12 mouse cellular contexts compared by ENCODE assay signal in genomic region chr3:65124975-65125374, GRCm38 (mm10). TPM values are rescaled to one million over a fixed set of nuclear protein-coding genes. Genes with fewer than 3 reads are reported as not detected.
A peak's percentile ranks its signal among the peaks of the same experiment; 100 is the strongest.
DNase-seq lines count a peak whose midpoint lies in the region; ATAC-seq lines count a peak whose summit lies in the region.
"Had no signal": no experiment of that assay in that cellular context is flagged by ENCODE, and none has a peak within 500 bp of the region (broad histone marks: within the 10 kb centered on the region; RNA-seq: fewer than 3 reads in every experiment).

No protein-coding gene starts in this region.

- H3K4me2 ChIP-seq in embryonic facial prominence, embryonic 14.5 days (ENCODE audit: low read depth, low read length), result no peak overlapping the region
- H3K4me2 ChIP-seq: liver, embryonic 12.5 days; neural tube, embryonic 12.5 days had no signal

- H3K36me3 ChIP-seq in embryonic facial prominence, embryonic 14.5 days (ENCODE audit: control insufficient read depth, insufficient read depth, low read length), result no peaks in the 10 kb centered on the region
- H3K36me3 ChIP-seq in embryonic facial prominence, embryonic 10.5 days (replicated peaks), result no peaks in the 10 kb centered on the region
- H3K36me3 ChIP-seq: liver, embryonic 12.5 days; neural tube, embryonic 12.5 days had no signal

- 59% methylated on average over 3 of the region's 3 CpGs for WGBS in embryonic facial prominence, embryonic 14.5 days
- WGBS in embryonic facial prominence, embryonic 10.5 days, result 81% methylated on average over 3 of the region's 3 CpGs

- no peak overlapping the region for H3K9ac ChIP-seq in embryonic facial prominence, embryonic 14.5 days (ENCODE audit: low read depth, low read length)
- H3K9ac ChIP-seq: liver, embryonic 12.5 days; neural tube, embryonic 12.5 days had no signal

- H3K4me3 ChIP-seq in embryonic facial prominence, embryonic 14.5 days (ENCODE audit: low read depth, low read length), result no peak overlapping the region
- H3K4me3 ChIP-seq in embryonic facial prominence, embryonic 10.5 days, result no peak overlapping the region
- H3K4me3 ChIP-seq: liver, embryonic 12.5 days; neural tube, embryonic 12.5 days had no signal

- no peaks in the 10 kb centered on the region for H3K27me3 ChIP-seq in embryonic facial prominence, embryonic 14.5 days (replicated peaks; ENCODE audit: control insufficient read depth, insufficient read depth, low read length)
- no peaks in the 10 kb centered on the region for H3K27me3 ChIP-seq in embryonic facial prominence, embryonic 10.5 days (replicated peaks; ENCODE audit: low read depth, poor library complexity, severe bottlenecking)
- H3K27me3 ChIP-seq: liver, embryonic 12.5 days; neural tube, embryonic 12.5 days had no signal

- DNase-seq in embryonic facial prominence, embryonic 14.5 days (ENCODE audit: low spot score), result peak; percentile 42
- no peak for DNase-seq in embryonic facial prominence, embryonic 10.5 days (ENCODE audit: low spot score)
- peak; percentile 73 for DNase-seq in right cerebral cortex, adult 18-20 months
- no peak for DNase-seq in right cerebral cortex, postnatal 4 days
- DNase-seq in left cerebral cortex, adult 11 months (ENCODE audit: low spot score), result peak; percentile 49
- DNase-seq in testis, postnatal 14 days (ENCODE audit: low spot score), result no peak
- no peak for DNase-seq in gastrocnemius, postnatal 10 days
- DNase-seq: heart, postnatal 36 days; kidney, postnatal 14 days had no signal

- H3K27ac ChIP-seq in embryonic facial prominence, embryonic 14.5 days (replicated peaks; ENCODE audit: low read depth, low read length), result no peak overlapping the region
- no peak overlapping the region for H3K27ac ChIP-seq in embryonic facial prominence, embryonic 10.5 days (replicated peaks)
- H3K27ac ChIP-seq: liver, embryonic 12.5 days; neural tube, embryonic 12.5 days had no signal

- H3K9me3 ChIP-seq in embryonic facial prominence, embryonic 14.5 days (ENCODE audit: control insufficient read depth, low read length), result no peaks in the 10 kb centered on the region
- no peaks in the 10 kb centered on the region for H3K9me3 ChIP-seq in embryonic facial prominence, embryonic 10.5 days
- H3K9me3 ChIP-seq: liver, embryonic 12.5 days; neural tube, embryonic 12.5 days had no signal

- ATAC-seq in embryonic facial prominence, embryonic 14.5 days (ENCODE audit: low read depth), result no peak
- no peak for ATAC-seq in monocyte, adult 5-6 weeks (replicated peaks; ENCODE audit: insufficient number of reproducible peaks, low FRiP score, low TSS enrichment, poor library complexity, severe bottlenecking)
- ATAC-seq: liver, embryonic 12.5 days had no signal

- H3K4me1 ChIP-seq in embryonic facial prominence, embryonic 14.5 days (ENCODE audit: control insufficient read depth, insufficient read depth, low read length), result no peaks in the 10 kb centered on the region
- no peaks in the 10 kb centered on the region for H3K4me1 ChIP-seq in embryonic facial prominence, embryonic 10.5 days
- H3K4me1 ChIP-seq: liver, embryonic 12.5 days; neural tube, embryonic 12.5 days had no signal

RNA-seq across cellular contexts. Expression of gene Kcnab1, which starts 15.8 kb away (rescaled TPM):
- polyA plus RNA-seq in embryonic facial prominence, embryonic 14.5 days (2014; fragmentation: Nextera tagmentation; extraction: Ambion mirVana), result 6.6 and 7.0 TPM in 2 replicates
- 3.2 and 3.6 TPM in 2 replicates for polyA plus RNA-seq in embryonic facial prominence, embryonic 10.5 days (2016; fragmentation: Nextera tagmentation; extraction: Ambion mirVana)
- not detected in 3 replicates for total RNA-seq in monocyte, adult 5-6 weeks (2017)
- 10 to 100 TPM; 13.4 TPM for total RNA-seq in gastrocnemius, postnatal 10 days (2021)

Comparison
In these comparisons a context has a peak if more than half of its experiments do, and no peak if none do; other contexts are left out.
1. DNase-seq: peak in embryonic facial prominence, embryonic 14.5 days (single experiment), right cerebral cortex, adult 18-20 months (single experiment) and left cerebral cortex, adult 11 months (single experiment); none in embryonic facial prominence, embryonic 10.5 days (single experiment), right cerebral cortex, postnatal 4 days (single experiment), testis, postnatal 14 days (single experiment) and gastrocnemius, postnatal 10 days (single experiment).
2. RNA of gene Kcnab1, which starts 15.8 kb away (total RNA-seq): 13.4 TPM in gastrocnemius, postnatal 10 days; not detected in monocyte, adult 5-6 weeks; every median in the first group is over 10 times any median in the second.